Mouse (Mus musculus) ES-Bruce4 (cell line): Measurements from ENCODE around the gene Clptm1l. TPM values are rescaled to one million over a fixed set of nuclear protein-coding genes. Genes with fewer than 3 reads are reported as not detected.

Experiments
- H3K27ac ChIP-seq: 2 replicates; pipeline ENCODE4 v1.5.1; 2012; ENCODE audit warnings: low read length, inconsistent platforms; ENCODE audit not compliant: insufficient read depth
- H3K27me3 ChIP-seq: 2 replicates; pipeline ENCODE4 v1.6.1; 2012; ENCODE audit warnings: mild to moderate bottlenecking, low read length, inconsistent platforms; ENCODE audit not compliant: control insufficient read depth, poor library complexity, insufficient read depth, severe bottlenecking
- H3K36me3 ChIP-seq: 2 replicates; pipeline ENCODE4 v1.6.1; 2012; ENCODE audit warnings: inconsistent platforms, mild to moderate bottlenecking, low read length, moderate library complexity; ENCODE audit not compliant: control insufficient read depth, poor library complexity, insufficient read depth, severe bottlenecking
- H3K4me1 ChIP-seq: one replicate; pipeline ENCODE4 v1.8.1; 2011; ENCODE audit warnings: low read length; ENCODE audit not compliant: control insufficient read depth, insufficient read depth
- H3K4me3 ChIP-seq: 2 replicates; pipeline ENCODE4 v1.5.1; 2011; ENCODE audit warnings: low read depth, mild to moderate bottlenecking, low read length
- H3K9ac ChIP-seq: 2 replicates; pipeline ENCODE4 v1.6.1; 2012; ENCODE audit warnings: low read depth, mild to moderate bottlenecking, inconsistent platforms; ENCODE audit not compliant: poor library complexity, severe bottlenecking
- H3K9me3 ChIP-seq: replicated peaks from 2 replicates; pipeline ENCODE4 v1.6.1; 2012; ENCODE audit warnings: mild to moderate bottlenecking, low read length, inconsistent platforms; ENCODE audit not compliant: control insufficient read depth, poor library complexity, insufficient read depth, severe bottlenecking
- CTCF ChIP-seq: IDR thresholded peaks from one replicate; pipeline ENCODE4 v1.8.1; 2011; ENCODE audit warnings: low read depth, low read length
- EP300 ChIP-seq: IDR thresholded peaks from 2 replicates; pipeline ENCODE4 v1.6.1; 2011; ENCODE audit warnings: low read depth, low read length; ENCODE audit not compliant: insufficient read depth
- POLR2A ChIP-seq: IDR thresholded peaks from one replicate; pipeline ENCODE4 v1.8.1; 2011; ENCODE audit warnings: low read length; ENCODE audit not compliant: insufficient read depth
- polyA plus RNA-seq: library from polyadenylated mRNA; stranded (reverse); fragments of >200 nt; gene quantifications from 2 replicates; pipeline ENCODE4 v1.2.4, GENCODE M21; 2011; ENCODE audit warnings: low read depth; ENCODE audit not compliant: missing spikeins, insufficient read depth, insufficient read length

Gene Clptm1l
- polyA plus RNA-seq, 1 experiment, result 39.6 TPM

- Histone ChIP-seq H3K4me1 (no peaks in the 10 kb centered on the region), H3K27me3 (no peaks in the 10 kb centered on the region), H3K4me3 (peak overlapping the region; percentile 51), H3K27ac (peak overlapping the region; percentile 30; the same call in 1 of the 2 replicates), H3K9ac (no peak overlapping the region), H3K9me3 (no peaks in the 10 kb centered on the region), H3K36me3 (no peaks in the 10 kb centered on the region; the same call in 1 of the 2 replicates)
- TF ChIP-seq CTCF (no peak), EP300 (no peak), POLR2A (no peak)
Measured at GRCm38 (mm10) chr13:73626410-73626744, 22.6 kb downstream of the Clptm1l start.

GRCm38 (mm10) chr13:73626745-73627549 is 23.1 kb downstream of the Clptm1l start, which contains the start of gene Tert:
Gene Tert (plus strand): TSS chr13:73626911.
- Histone ChIP-seq H3K4me1 (no peaks in the 10 kb centered on the region), H3K9ac (peak within 1 kb of the TSS; percentile 40), H3K9me3 (no peaks in the 10 kb centered on the region), H3K27me3 (no peaks in the 10 kb centered on the region), H3K27ac (peak within 1 kb of the TSS; percentile 30; the same call in 1 of the 2 replicates), H3K4me3 (peak within 1 kb of the TSS; percentile 70), H3K36me3 (no peaks in the 10 kb centered on the region)
- TF ChIP-seq POLR2A (peak; percentile 67), EP300 (peak; percentile 78; the same call in 1 of the 2 replicates), CTCF (peak; percentile 75)

GRCm38 (mm10) chr13:73628586-73629113 is 24.8 kb downstream of the Clptm1l start:
- no peak overlapping the region for H3K27ac ChIP-seq
- no peaks in the 10 kb centered on the region for H3K4me1 ChIP-seq
- no peaks in the 10 kb centered on the region for H3K27me3 ChIP-seq
- no peak overlapping the region for H3K9ac ChIP-seq
- H3K36me3 ChIP-seq, result no peaks in the 10 kb centered on the region
- no peaks in the 10 kb centered on the region for H3K9me3 ChIP-seq
- H3K4me3 ChIP-seq, result no peak overlapping the region
- TF ChIP-seq POLR2A, result no peak
- no peak for TF ChIP-seq CTCF
- no peak for TF ChIP-seq EP300

GRCm38 (mm10) chr13:73631837-73632236 is 28.0 kb downstream of the Clptm1l start:
- TF ChIP-seq POLR2A, result no peak
- TF ChIP-seq CTCF, result no peak
- no peak for TF ChIP-seq EP300
- H3K9ac ChIP-seq, result no peak overlapping the region
- no peaks in the 10 kb centered on the region for H3K4me1 ChIP-seq
- H3K27ac ChIP-seq, result no peak overlapping the region
- H3K9me3 ChIP-seq, result no peaks in the 10 kb centered on the region
- H3K27me3 ChIP-seq, result no peaks in the 10 kb centered on the region
- H3K4me3 ChIP-seq, result no peak overlapping the region
- no peaks in the 10 kb centered on the region for H3K36me3 ChIP-seq

GRCm38 (mm10) chr13:73637826-73638225 is 34.0 kb downstream of the Clptm1l start:
- no peaks in the 10 kb centered on the region for H3K4me1 ChIP-seq
- no peaks in the 10 kb centered on the region for H3K36me3 ChIP-seq
- H3K27ac ChIP-seq, result no peak overlapping the region
- no peak for TF ChIP-seq CTCF
- TF ChIP-seq POLR2A, result no peak
- no peak for TF ChIP-seq EP300
- H3K9ac ChIP-seq, result no peak overlapping the region
- no peak overlapping the region for H3K4me3 ChIP-seq
- no peaks in the 10 kb centered on the region for H3K27me3 ChIP-seq
- H3K9me3 ChIP-seq, result no peaks in the 10 kb centered on the region

GRCm38 (mm10) chr13:73641296-73641695 is 37.5 kb downstream of the Clptm1l start:
- Histone ChIP-seq H3K4me3 (no peak overlapping the region), H3K4me1 (no peaks in the 10 kb centered on the region), H3K27me3 (no peaks in the 10 kb centered on the region), H3K9me3 (no peaks in the 10 kb centered on the region), H3K27ac (no peak overlapping the region), H3K36me3 (no peaks in the 10 kb centered on the region), H3K9ac (no peak overlapping the region)
- no peak for TF ChIP-seq POLR2A
- TF ChIP-seq EP300, result no peak
- TF ChIP-seq CTCF, result no peak
